Mouse (Mus musculus) liver, postnatal 0 days (tissue): ENCODE measurements around the gene Lin28b. TPM values are rescaled to one million over a fixed set of nuclear protein-coding genes. Genes with fewer than 3 reads are reported as not detected.
A peak's percentile ranks its signal among the peaks of the same experiment; 100 is the strongest.

Experiments
- ATAC-seq: fragments of 200-750 bp; cut with Nextera tagmentation; 2 replicates; pipeline ENCODE4 v1.8.0; 2017; ENCODE audit warnings: mild to moderate bottlenecking, moderate library complexity
- DNase-seq: peaks from one replicate; pipeline ENCODE4 v3.0.0-alpha.2; 2016
- H3K27ac ChIP-seq: fragments of 300-500 bp; sonication (generic); 2 replicates; pipeline ENCODE4 v1.5.1; 2014; ENCODE audit warnings: antibody characterized with exemption, moderate library complexity, mild to moderate bottlenecking, low read depth
- H3K27me3 ChIP-seq: fragments of 300-500 bp; sonication (generic); 2 replicates; pipeline ENCODE4 v1.6.1; 2014; ENCODE audit warnings: low read length, control low read depth, mixed read lengths; ENCODE audit not compliant: insufficient read depth
- H3K36me3 ChIP-seq: fragments of 300-500 bp; sonication (generic); replicated peaks from 2 replicates; pipeline ENCODE4 v1.6.1; 2014; ENCODE audit warnings: mild to moderate bottlenecking, control low read depth, low read length, moderate library complexity, mixed read lengths; ENCODE audit not compliant: insufficient read depth
- H3K4me1 ChIP-seq: fragments of 300-500 bp; sonication (generic); 2 replicates; pipeline ENCODE4 v1.6.1; 2014; ENCODE audit warnings: antibody characterized with exemption, mild to moderate bottlenecking, control low read depth; ENCODE audit not compliant: insufficient read depth
- H3K4me2 ChIP-seq: fragments of 300-500 bp; sonication (generic); 2 replicates; pipeline ENCODE4 v1.6.1; 2014; ENCODE audit warnings: low read depth, mild to moderate bottlenecking, low read length, moderate library complexity, mixed read lengths
- H3K4me3 ChIP-seq: fragments of 300-500 bp; sonication (generic); 2 replicates; pipeline ENCODE4 v1.5.1; 2014; ENCODE audit warnings: low read depth, low read length
- H3K9ac ChIP-seq: fragments of 300-500 bp; sonication (generic); replicated peaks from 2 replicates; pipeline ENCODE4 v1.6.1; 2014; ENCODE audit warnings: mild to moderate bottlenecking, moderate library complexity
- H3K9me3 ChIP-seq: fragments of 300-500 bp; sonication (generic); 2 replicates; pipeline ENCODE4 v1.6.1; 2016; ENCODE audit warnings: mild to moderate bottlenecking, control low read depth, low read length, mixed read lengths
- CTCF ChIP-seq: sonication (generic); IDR thresholded peaks from 2 replicates; pipeline ENCODE4 v1.5.1; 2016; ENCODE audit warnings: antibody characterized with exemption, low read depth
- EP300 ChIP-seq: IDR thresholded peaks from 2 replicates; pipeline ENCODE4 v1.6.1; 2016; ENCODE audit warnings: antibody characterized with exemption, low read depth, mild to moderate bottlenecking
- WGBS: fragments of 180-500 bp; shearing (Covaris S2); extraction: QIAGEN DNeasy Blood & Tissue Kit; methylation state at CpG from one replicate; pipeline ENCODE4 v1.1.7; 2014; ENCODE audit not compliant: insufficient replicate concordance; 5-methylcytosine and 5-hydroxymethylcytosine counted together
- polyA plus RNA-seq: library from polyadenylated mRNA; unstranded; fragments of >200 nt; fragmentation: Nextera tagmentation; extraction: Ambion mirVana; gene quantifications from 2 replicates; pipeline ENCODE4 v1.2.1, GENCODE M21; 2015

The Lin28b gene
- polyA plus RNA-seq, 1 experiment from 2014 or later = 1.2 TPM

DNA sequence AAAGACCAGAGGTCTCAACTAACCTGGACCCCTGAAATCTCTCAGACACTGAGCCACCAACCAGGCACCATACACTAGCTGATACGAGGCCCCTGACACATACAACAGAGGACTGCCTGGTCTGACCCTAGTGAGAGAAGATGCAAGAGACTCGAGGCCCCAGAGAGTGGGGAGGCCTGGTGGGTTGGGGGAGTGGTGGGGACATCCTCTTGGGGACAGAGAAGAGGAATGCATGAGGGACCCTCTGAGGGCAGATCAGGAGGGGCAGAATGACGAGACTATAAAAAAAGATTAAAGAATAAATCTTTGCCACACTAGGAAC lies 103.6 kb downstream of the Lin28b start:
- ATAC-seq = no peak
- no peak overlapping the region for H3K4me2 ChIP-seq

DNA sequence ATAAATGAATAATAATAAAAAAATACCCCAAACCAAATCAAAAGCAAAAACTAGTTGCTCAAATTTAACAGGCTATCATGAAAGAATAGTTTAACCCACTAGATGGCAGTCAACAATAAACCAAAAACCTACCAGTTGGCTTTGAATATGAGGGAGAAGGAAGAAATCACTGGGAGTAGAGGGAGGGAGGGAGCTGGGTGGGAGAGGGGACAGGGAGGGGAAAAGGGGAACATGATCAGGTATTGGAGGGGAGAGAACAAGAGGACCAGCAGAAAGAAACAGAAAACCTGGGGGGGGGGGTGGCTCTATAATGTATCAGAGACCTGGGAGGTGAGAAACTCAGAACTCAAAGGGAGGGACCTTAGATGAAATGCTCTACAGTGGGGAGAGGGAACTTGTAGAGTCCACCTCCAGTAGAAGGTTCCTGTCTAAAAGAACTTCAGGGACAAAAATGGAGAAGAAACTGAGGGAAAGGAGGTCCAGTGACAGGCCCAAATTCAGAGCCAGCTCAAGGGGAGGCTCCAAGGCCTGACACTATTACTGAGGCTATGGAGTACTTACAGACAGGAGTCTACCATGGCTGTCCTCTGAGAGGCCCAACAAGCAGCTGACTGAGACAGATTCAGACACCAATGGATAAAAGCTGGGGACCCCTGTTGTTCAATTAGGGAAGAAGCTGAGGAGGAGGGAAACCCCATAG lies 104.1 kb downstream of the Lin28b start:
- no peak for TF ChIP-seq EP300
- TF ChIP-seq CTCF = peak; percentile 59
- H3K27me3 ChIP-seq = no peaks in the 10 kb centered on the region

More for the DNA sequence above, 103.6 kb downstream of the Lin28b start:
- no peak overlapping the region for H3K9ac ChIP-seq
- DNase-seq = no peak
- H3K27ac ChIP-seq = no peak overlapping the region
- no peak overlapping the region for H3K4me3 ChIP-seq
- no peaks in the 10 kb centered on the region for H3K9me3 ChIP-seq
- H3K36me3 ChIP-seq = no peaks in the 10 kb centered on the region
- TF ChIP-seq EP300 (no peak), CTCF (no peak)
- no peaks in the 10 kb centered on the region for H3K4me1 ChIP-seq
- WGBS = 59% methylated on average over 3 of the region's 3 CpGs
- H3K27me3 ChIP-seq = no peaks in the 10 kb centered on the region

GRCm38 (mm10) chr10:45378269-45378668 lies 107.9 kb downstream of the Lin28b start:
- Histone ChIP-seq H3K9ac (no peak overlapping the region), H3K36me3 (no peaks in the 10 kb centered on the region), H3K9me3 (no peaks in the 10 kb centered on the region), H3K4me1 (no peaks in the 10 kb centered on the region), H3K27me3 (no peaks in the 10 kb centered on the region), H3K4me3 (no peak overlapping the region), H3K27ac (no peak overlapping the region), H3K4me2 (no peak overlapping the region)
- WGBS = 61% methylated on average over 3 of the region's 3 CpGs
- peak; percentile 56 for TF ChIP-seq EP300
- TF ChIP-seq CTCF = no peak
- no peak for DNase-seq
- 0 out of 2 replicates have a peak, but pooled peaks have one; percentile 33 for ATAC-seq

More for the DNA sequence above, 104.1 kb downstream of the Lin28b start:
- no peak for ATAC-seq
- Histone ChIP-seq H3K9ac (no peak overlapping the region), H3K4me1 (no peaks in the 10 kb centered on the region), H3K9me3 (no peaks in the 10 kb centered on the region), H3K4me2 (no peak overlapping the region), H3K36me3 (no peaks in the 10 kb centered on the region), H3K4me3 (no peak overlapping the region), H3K27ac (no peak overlapping the region)
- no peak for DNase-seq

- H3K4me2 ChIP-seq = no peak overlapping the region
- WGBS = 50% methylated on average over 4 of the region's 4 CpGs
Observed at GRCm38 (mm10) chr10:45372994-45373692, 113.1 kb downstream of the Lin28b start.

DNA sequence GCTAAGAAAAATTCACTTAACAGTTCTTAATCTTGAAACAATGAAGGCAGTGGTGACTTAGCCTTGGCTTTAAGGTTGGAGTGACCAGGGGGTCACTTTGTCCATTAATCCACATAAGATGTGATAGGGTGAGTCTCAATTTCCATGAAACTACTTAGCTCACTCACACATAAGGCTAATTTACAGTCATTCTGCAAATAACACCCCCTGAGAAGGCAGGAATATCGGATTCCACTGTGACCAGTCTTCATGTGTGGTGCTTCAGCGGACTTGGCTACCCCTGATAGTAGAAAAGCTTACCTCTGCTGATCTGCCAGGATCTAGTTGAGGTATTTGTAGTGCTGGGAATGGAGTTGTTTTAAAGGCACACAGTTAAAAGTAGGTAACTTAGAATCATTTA lies 115.7 kb downstream of the Lin28b start:
- 70% methylated on average over 2 of the region's 2 CpGs for WGBS
- ATAC-seq (no peak), DNase-seq (no peak)

More at GRCm38 (mm10) chr10:45372994-45373692, 113.1 kb downstream of the Lin28b start:
- H3K4me1 ChIP-seq = no peaks in the 10 kb centered on the region
- H3K27ac ChIP-seq = no peak overlapping the region
- H3K27me3 ChIP-seq = no peaks in the 10 kb centered on the region
- TF ChIP-seq CTCF (peak; percentile 88), EP300 (no peak)
- ATAC-seq = peak; percentile 43; the same call in 1 of the 2 replicates
- H3K4me3 ChIP-seq = no peak overlapping the region
- H3K9me3 ChIP-seq = no peaks in the 10 kb centered on the region
- peak; percentile 65 for DNase-seq
- no peaks in the 10 kb centered on the region for H3K36me3 ChIP-seq
- no peak overlapping the region for H3K9ac ChIP-seq

GRCm38 (mm10) chr10:45369639-45370038 lies 116.6 kb downstream of the Lin28b start:
- Histone ChIP-seq H3K4me2 (no peak overlapping the region), H3K27ac (no peak overlapping the region), H3K9me3 (no peaks in the 10 kb centered on the region), H3K9ac (no peak overlapping the region), H3K36me3 (no peaks in the 10 kb centered on the region), H3K4me1 (no peaks in the 10 kb centered on the region), H3K27me3 (no peaks in the 10 kb centered on the region), H3K4me3 (no peak overlapping the region)
- TF ChIP-seq EP300 = no peak
- no peak for TF ChIP-seq CTCF
- no peak for ATAC-seq
- no peak for DNase-seq
- WGBS = 76% methylated on average over 3 of the region's 3 CpGs

More for the DNA sequence above, 115.7 kb downstream of the Lin28b start:
- no peak overlapping the region for H3K4me3 ChIP-seq
- TF ChIP-seq EP300 = no peak
- no peak for TF ChIP-seq CTCF
- H3K4me2 ChIP-seq = no peak overlapping the region
- H3K27ac ChIP-seq = no peak overlapping the region
- no peak overlapping the region for H3K9ac ChIP-seq
- H3K27me3 ChIP-seq = no peaks in the 10 kb centered on the region
- no peaks in the 10 kb centered on the region for H3K4me1 ChIP-seq
- no peaks in the 10 kb centered on the region for H3K9me3 ChIP-seq
- no peaks in the 10 kb centered on the region for H3K36me3 ChIP-seq
